Mouse (Mus musculus) heart, postnatal 0 days (tissue): ENCODE results near the gene Mrpl42. TPM values are rescaled to one million over a fixed set of nuclear protein-coding genes. Genes with fewer than 3 reads are reported as not detected.

Source experiments
- ATAC-seq: fragments of 200-750 bp; cut with Nextera tagmentation; 2 replicates; pipeline ENCODE4 v1.8.0; 2017; ENCODE audit warnings: low read depth, moderate number of reproducible peaks, moderate library complexity; ENCODE audit not compliant: insufficient read depth
- DNase-seq: peaks from one replicate; pipeline ENCODE4 v3.0.0-alpha.2; 2016; ENCODE audit warnings: low spot score
- H3K27ac ChIP-seq: fragments of 300-500 bp; sonication (generic); 2 replicates; pipeline ENCODE4 v1.5.1; 2014; ENCODE audit warnings: low read depth, mild to moderate bottlenecking
- H3K27me3 ChIP-seq: fragments of 300-500 bp; sonication (generic); 2 replicates; pipeline ENCODE4 v1.6.1; 2014; ENCODE audit warnings: low read length, mixed read lengths; ENCODE audit not compliant: control insufficient read depth, insufficient read depth
- H3K36me3 ChIP-seq: fragments of 300-500 bp; sonication (generic); replicated peaks from 2 replicates; pipeline ENCODE4 v1.6.1; 2014; ENCODE audit warnings: low read length, mixed read lengths; ENCODE audit not compliant: control insufficient read depth, insufficient read depth
- H3K4me1 ChIP-seq: fragments of 300-500 bp; sonication (generic); 2 replicates; pipeline ENCODE4 v1.6.1; 2014; ENCODE audit warnings: antibody characterized with exemption; ENCODE audit not compliant: control insufficient read depth, insufficient read depth
- H3K4me2 ChIP-seq: fragments of 300-500 bp; sonication (generic); 2 replicates; pipeline ENCODE4 v1.6.1; 2014; ENCODE audit warnings: low read depth, mild to moderate bottlenecking, low read length, moderate library complexity
- H3K4me3 ChIP-seq: fragments of 300-500 bp; sonication (generic); 2 replicates; pipeline ENCODE4 v1.5.1; 2014; ENCODE audit warnings: low read depth, low read length
- H3K9ac ChIP-seq: fragments of 300-500 bp; sonication (generic); replicated peaks from 2 replicates; pipeline ENCODE4 v1.6.1; 2014; ENCODE audit warnings: low read depth, low read length, mixed read lengths
- H3K9me3 ChIP-seq: fragments of 300-500 bp; sonication (generic); replicated peaks from 2 replicates; pipeline ENCODE4 v1.6.1; 2016; ENCODE audit warnings: low read length; ENCODE audit not compliant: control insufficient read depth
- CTCF ChIP-seq: IDR thresholded peaks from 2 replicates; pipeline ENCODE4 v1.5.1; 2016; ENCODE audit warnings: antibody characterized with exemption, control low read depth, low read depth
- EP300 ChIP-seq: IDR thresholded peaks from 2 replicates; pipeline ENCODE4 v1.6.1; 2016; ENCODE audit warnings: antibody characterized with exemption, low read depth
- WGBS: fragments of 180-500 bp; shearing (Covaris S2); extraction: QIAGEN DNeasy Blood & Tissue Kit; methylation state at CpG from one replicate; pipeline ENCODE4 v1.1.7; 2014; 5-methylcytosine and 5-hydroxymethylcytosine counted together
- polyA plus RNA-seq: library from polyadenylated mRNA; unstranded; fragments of >200 nt; fragmentation: Nextera tagmentation; extraction: Ambion mirVana; gene quantifications from 2 replicates; pipeline ENCODE4 v1.2.1, GENCODE M21; 2015
- total RNA-seq: library from RNA; depleted of rRNA; stranded (reverse); fragments of >200 nt; gene quantifications from 2 replicates; pipeline ENCODE4 v1.2.3, GENCODE M21; 2014; ENCODE audit warnings: low replicate concordance

The Mrpl42 gene
- total and polyA plus RNA-seq, 2 experiments from 2014 or later = 645 to 928 TPM

DNA sequence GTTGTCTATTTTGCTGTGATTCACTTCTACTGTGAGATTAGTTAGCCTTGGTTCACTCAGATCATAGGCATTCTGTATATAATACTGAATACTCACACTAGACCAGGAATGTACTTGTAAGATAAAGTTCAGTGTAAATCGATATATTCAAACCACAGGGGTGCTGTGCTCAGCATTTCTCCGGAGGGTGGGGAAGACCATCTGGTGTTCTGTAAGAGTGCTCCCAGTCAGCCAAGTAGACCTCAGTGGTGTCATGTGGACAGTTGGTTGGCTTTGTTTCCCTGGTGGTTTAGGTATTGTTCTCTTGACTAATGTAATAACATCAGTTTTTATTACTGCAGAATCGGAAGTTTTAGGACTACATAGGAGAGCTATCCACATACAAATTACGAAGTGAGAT is 43.3 kb upstream of the Mrpl42 start:
- no peak overlapping the region for H3K4me2 ChIP-seq
- H3K4me3 ChIP-seq = no peak overlapping the region
- H3K9me3 ChIP-seq = no peaks in the 10 kb centered on the region
- ATAC-seq (no peak), DNase-seq (no peak)
- TF ChIP-seq EP300 (no peak), CTCF (no peak)
- H3K4me1 ChIP-seq = peaks cover 3% of the 10 kb centered on the region
- H3K9ac ChIP-seq = no peak overlapping the region
- WGBS = 61% methylated on average over 4 of the region's 4 CpGs
- H3K36me3 ChIP-seq = peaks cover 57% of the 10 kb centered on the region
- no peaks in the 10 kb centered on the region for H3K27me3 ChIP-seq
- H3K27ac ChIP-seq = no peak overlapping the region

- Histone ChIP-seq H3K4me1 (peaks cover 7% of the 10 kb centered on the region), H3K4me3 (no peak overlapping the region), H3K4me2 (no peak overlapping the region), H3K9me3 (no peaks in the 10 kb centered on the region), H3K27ac (no peak overlapping the region), H3K36me3 (peaks cover 53% of the 10 kb centered on the region), H3K9ac (no peak overlapping the region), H3K27me3 (no peaks in the 10 kb centered on the region)
- ATAC-seq = no peak
- DNase-seq = no peak
- TF ChIP-seq EP300 (no peak), CTCF (no peak)
- 82% methylated on average over 2 of the region's 2 CpGs for WGBS
These were observed 42.9 kb upstream of the Mrpl42 start for GRCm38 (mm10) chr10:95544651-95545050.

- H3K9ac ChIP-seq = no peak overlapping the region
- no peak for DNase-seq
- no peak for ATAC-seq
- H3K4me2 ChIP-seq = no peak overlapping the region
- TF ChIP-seq EP300 (no peak), CTCF (no peak)
- H3K27me3 ChIP-seq = no peaks in the 10 kb centered on the region
- no peak overlapping the region; the same call in 1 of the 2 replicates for H3K27ac ChIP-seq
- H3K4me3 ChIP-seq = no peak overlapping the region
- H3K4me1 ChIP-seq = peaks cover 14% of the 10 kb centered on the region
- H3K36me3 ChIP-seq = peaks cover 47% of the 10 kb centered on the region
- no peaks in the 10 kb centered on the region for H3K9me3 ChIP-seq
These were observed 42.3 kb upstream of the Mrpl42 start for GRCm38 (mm10) chr10:95544004-95544403.

GRCm38 (mm10) chr10:95543377-95543776 is 41.6 kb upstream of the Mrpl42 start:
- H3K4me2 ChIP-seq = no peak overlapping the region
- no peak overlapping the region for H3K27ac ChIP-seq
- H3K9ac ChIP-seq = no peak overlapping the region
- no peak for ATAC-seq
- WGBS = 73% methylated on average over 2 of the region's 2 CpGs
- H3K27me3 ChIP-seq = no peaks in the 10 kb centered on the region
- H3K4me1 ChIP-seq = peaks cover 17% of the 10 kb centered on the region
- no peak for DNase-seq
- no peak overlapping the region for H3K4me3 ChIP-seq
- peaks cover 42% of the 10 kb centered on the region for H3K36me3 ChIP-seq
- H3K9me3 ChIP-seq = no peaks in the 10 kb centered on the region
- TF ChIP-seq EP300 = no peak
- no peak for TF ChIP-seq CTCF

- no peak for TF ChIP-seq CTCF
- no peak for TF ChIP-seq EP300
- WGBS = 88% methylated on average over 4 of the region's 4 CpGs
- H3K36me3 ChIP-seq = peaks cover 37% of the 10 kb centered on the region
- H3K27me3 ChIP-seq = no peaks in the 10 kb centered on the region
- H3K4me3 ChIP-seq = no peak overlapping the region
- peaks cover 21% of the 10 kb centered on the region for H3K4me1 ChIP-seq
- H3K4me2 ChIP-seq = no peak overlapping the region
- ATAC-seq = no peak
- no peak for DNase-seq
- H3K9ac ChIP-seq = no peak overlapping the region
- H3K9me3 ChIP-seq = no peaks in the 10 kb centered on the region
- no peak overlapping the region for H3K27ac ChIP-seq
These were observed 41.2 kb upstream of the Mrpl42 start for GRCm38 (mm10) chr10:95542916-95543315.

DNA sequence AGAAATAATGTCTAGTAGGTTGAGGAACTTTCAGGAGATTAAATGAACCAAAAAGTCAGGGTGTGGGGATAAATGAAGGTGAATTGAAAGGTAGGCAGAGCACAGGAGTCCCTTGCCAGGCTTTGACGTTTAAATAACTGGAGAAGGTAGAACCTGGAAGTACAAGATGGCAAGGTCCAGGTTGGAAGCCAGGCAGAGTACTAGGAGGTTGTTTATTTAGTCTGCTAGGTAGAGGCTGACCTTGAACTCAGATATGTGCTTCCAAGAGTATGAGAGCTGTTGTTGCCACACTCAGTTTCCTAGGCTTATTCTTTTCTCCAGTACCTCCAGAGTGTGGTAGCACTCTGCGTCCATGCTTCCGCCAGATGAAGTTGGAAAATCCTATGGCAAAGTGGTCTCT is 38.1 kb upstream of the Mrpl42 start:
- H3K4me3 ChIP-seq = no peak overlapping the region
- H3K27ac ChIP-seq = peak overlapping the region; percentile 55
- peak overlapping the region; percentile 36; the same call in 1 of the 2 replicates for H3K4me2 ChIP-seq
- no peaks in the 10 kb centered on the region for H3K9me3 ChIP-seq
- 72% methylated on average over 3 of the region's 3 CpGs for WGBS
- H3K27me3 ChIP-seq = no peaks in the 10 kb centered on the region
- DNase-seq = no peak
- H3K4me1 ChIP-seq = peaks cover 25% of the 10 kb centered on the region
- H3K36me3 ChIP-seq = peaks cover 11% of the 10 kb centered on the region
- TF ChIP-seq CTCF (no peak), EP300 (no peak)
- no peak for ATAC-seq
- no peak overlapping the region for H3K9ac ChIP-seq
